ENCODE assay signal across 22 mouse cellular contexts in genomic region chr5:64619752-64620151, GRCm38 (mm10).
"Had no signal": no experiment of that assay in that cellular context is flagged by ENCODE, and none has a peak within 500 bp of the region (broad histone marks: within the 10 kb centered on the region; RNA-seq: fewer than 3 reads in every experiment).

No protein-coding gene starts in this region.

- H3K36me3 ChIP-seq: intestine, embryonic 15.5 days; limb, embryonic 12.5 days; limb, embryonic 15.5 days; lung, embryonic 15.5 days; midbrain, embryonic 10.5 days; midbrain, embryonic 13.5 days had no signal

- H3K4me3 ChIP-seq: intestine, embryonic 15.5 days; limb, embryonic 12.5 days; limb, embryonic 15.5 days; lung, embryonic 15.5 days; midbrain, embryonic 10.5 days; midbrain, embryonic 13.5 days had no signal

- DNase-seq: kidney, adult 11 months; kidney, postnatal 14 days; kidney, postnatal 4 days; left cerebral cortex, postnatal 4 days; liver, postnatal 0 days; lung, postnatal 10 days; lung, postnatal 36 days; right cerebral cortex, adult 18-20 months; right cerebral cortex, postnatal 14 days; right cerebral cortex, postnatal 4 days; spleen, adult 18-20 months; thymus, adult 2 months had no signal

- H3K9ac ChIP-seq: intestine, embryonic 15.5 days; limb, embryonic 12.5 days; limb, embryonic 15.5 days; liver, embryonic 14.5 days; liver, postnatal 0 days; lung, embryonic 15.5 days; midbrain, embryonic 13.5 days had no signal

- H3K27me3 ChIP-seq: intestine, embryonic 15.5 days; limb, embryonic 12.5 days; limb, embryonic 15.5 days; lung, embryonic 15.5 days; midbrain, embryonic 13.5 days had no signal

- H3K4me2 ChIP-seq: intestine, embryonic 15.5 days; limb, embryonic 12.5 days; limb, embryonic 15.5 days; liver, embryonic 11.5 days; lung, embryonic 15.5 days; midbrain, embryonic 13.5 days had no signal

- ATAC-seq: intestine, embryonic 15.5 days; liver, postnatal 0 days; midbrain, embryonic 13.5 days; midbrain, embryonic 16.5 days had no signal

- H3K9me3 ChIP-seq: intestine, embryonic 15.5 days; limb, embryonic 12.5 days; limb, embryonic 15.5 days; lung, embryonic 15.5 days; midbrain, embryonic 10.5 days; midbrain, embryonic 13.5 days had no signal

- H3K27ac ChIP-seq: intestine, embryonic 15.5 days; limb, embryonic 12.5 days; limb, embryonic 15.5 days; liver, embryonic 14.5 days; lung, embryonic 15.5 days; midbrain, embryonic 10.5 days; midbrain, embryonic 13.5 days; stomach, postnatal 0 days had no signal

- H3K4me1 ChIP-seq: intestine, embryonic 15.5 days; limb, embryonic 15.5 days had no signal
